Mouse (Mus musculus): ENCODE results near the gene Arfgef3.

- no peak for TF ChIP-seq CTCF (IDR thresholded peaks at IDR 0.05; ENCODE audit: low read depth)
- no peak for TF ChIP-seq EP300 (IDR thresholded peaks at IDR 0.05; ENCODE audit: low read depth)
These were observed at the start of gene Arfgef3 for GRCm38 (mm10) chr10:18743286-18744142.
